Mouse (Mus musculus): ENCODE data around the gene Gm10181.

DNA sequence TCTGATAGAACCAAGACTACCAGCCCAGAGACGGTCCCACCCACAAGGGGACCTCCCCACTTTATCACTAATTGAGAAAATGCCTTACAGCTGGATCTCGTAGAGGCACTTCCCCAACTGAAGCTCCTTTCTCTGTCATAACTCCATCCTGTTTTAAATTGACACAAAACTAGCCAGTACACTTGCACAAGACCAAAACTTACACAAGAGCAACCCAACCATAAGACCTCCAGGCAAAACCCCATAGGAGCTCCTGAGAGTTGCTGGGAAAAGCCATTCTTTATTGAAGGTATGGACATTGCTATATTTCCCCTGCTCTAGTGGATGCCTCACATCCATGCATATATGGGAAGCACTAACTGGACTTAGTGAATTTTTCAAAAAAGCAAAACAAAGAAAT, 34.8 kb downstream of the Gm10181 start:
- TF ChIP-seq POLR2A (IDR thresholded peaks at IDR 0.05; ENCODE audit: borderline replicate concordance, low read depth, low read length) (no peak), CTCF (IDR thresholded peaks at IDR 0.05; ENCODE audit: low read depth, low read length) (no peak)
